Mouse (Mus musculus) right cerebral cortex, postnatal 36 days (tissue): ENCODE measurements around the gene Pex10.
A peak's percentile ranks its signal among the peaks of the same experiment; 100 is the strongest.

Experiments used
- DNase-seq, 2 experiments: peaks; one replicate each; pipeline ENCODE4 v3.0.0; 2022; ENCODE audit warnings: low spot score in 2 of 2, mixed read lengths in 1 of 2

Pex10 gene

DNA sequence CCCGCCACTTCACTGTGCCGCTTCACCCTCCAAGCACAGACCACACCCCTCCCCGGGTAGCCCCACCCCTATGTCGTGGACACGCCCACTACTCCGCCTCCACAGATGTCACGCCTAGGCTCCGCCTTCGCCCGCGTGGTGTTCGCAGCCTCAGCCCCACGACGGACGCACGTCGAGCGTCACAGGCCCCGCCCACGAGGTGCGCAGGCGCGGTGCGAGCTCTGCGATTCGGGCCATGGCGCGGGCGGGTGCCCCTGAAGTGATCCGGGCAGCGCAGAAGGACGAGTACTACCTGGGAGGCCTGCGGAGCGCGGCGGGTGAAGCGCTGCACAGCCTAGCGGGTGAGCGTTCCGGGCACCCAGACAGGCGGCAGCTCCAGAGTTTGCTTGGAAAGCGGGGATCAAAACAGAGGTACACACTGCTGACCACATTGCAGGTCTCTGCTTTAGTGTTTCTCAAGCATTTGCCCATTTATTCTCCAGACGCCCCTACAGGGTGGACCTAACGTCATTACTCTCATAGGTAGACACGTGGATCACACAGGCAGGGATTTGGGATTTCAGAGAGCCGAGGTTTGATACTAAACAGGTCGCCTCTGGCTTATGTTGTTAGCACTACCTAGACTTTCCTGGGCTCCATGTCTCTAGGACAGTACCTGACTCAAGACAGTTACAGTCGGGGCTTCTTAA, at the start of gene Pex10:
Gene Pex10, plus strand, starts transcription at position 183 of the 689 bp plus-strand sequence.
- peak; percentile 94 for DNase-seq

DNA sequence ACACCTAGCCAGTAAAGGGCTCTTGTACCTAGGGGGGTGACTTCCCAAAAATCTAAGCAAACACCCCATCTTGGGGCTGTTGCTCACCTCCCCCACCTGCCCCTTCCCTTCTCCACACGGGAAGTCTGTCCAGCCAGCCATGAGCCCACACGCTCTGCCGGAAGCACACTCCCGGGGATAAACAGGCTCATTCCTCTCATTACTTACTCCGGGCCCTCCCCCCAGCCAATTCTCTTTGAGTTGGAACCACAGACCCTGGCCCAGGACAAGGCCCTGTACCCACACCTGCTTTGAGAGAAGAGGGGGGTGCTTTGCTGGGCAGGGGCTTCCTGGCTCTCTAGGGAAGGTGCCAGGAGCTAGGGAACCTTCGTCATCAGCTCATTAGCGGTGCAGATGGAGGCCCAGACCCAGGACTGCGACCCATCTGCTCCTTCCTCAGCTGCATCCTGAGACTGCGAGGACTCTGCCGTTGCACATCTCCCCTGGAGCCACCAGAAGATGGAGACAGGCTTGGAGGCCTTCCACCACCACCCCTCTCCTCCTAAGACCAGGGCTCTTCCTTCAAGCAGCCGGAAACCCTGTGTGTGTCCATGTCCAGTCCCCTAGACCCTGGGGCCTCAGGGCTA, 49.5 kb upstream of the Pex10 start:
- DNase-seq = no peak

GRCm38 (mm10) chr4:155018066-155018465, 48.8 kb upstream of the Pex10 start:
- no peak for DNase-seq

GRCm38 (mm10) chr4:155018601-155019335, 48.0 kb upstream of the Pex10 start:
- no peak for DNase-seq

DNA sequence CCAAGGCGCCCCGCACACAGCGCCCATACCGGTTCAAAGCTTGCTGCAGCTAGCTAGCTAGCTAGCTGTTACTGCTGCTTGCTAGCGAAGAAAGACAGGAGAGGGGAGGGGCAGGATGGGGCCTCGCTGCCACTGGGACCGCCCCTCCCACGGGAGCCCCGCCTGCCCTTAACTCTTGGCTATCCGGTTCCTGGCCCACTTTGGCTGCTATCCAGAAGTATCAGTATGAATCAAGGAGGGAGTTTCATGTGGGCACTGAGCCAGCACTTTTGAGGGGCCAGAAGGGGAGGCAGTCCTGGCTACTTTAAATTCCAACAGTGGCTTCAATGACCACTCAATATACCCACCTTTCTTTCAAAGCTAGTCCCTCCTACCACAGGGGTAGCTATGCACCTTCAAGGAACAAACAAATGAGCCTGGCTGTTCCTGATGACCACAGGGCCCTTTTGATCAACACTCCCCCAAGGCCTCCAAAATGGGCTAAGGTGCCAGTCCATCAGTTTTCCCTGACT, 47.4 kb upstream of the Pex10 start:
- peak in 1 of 2 experiments; percentile 54 for DNase-seq

DNA sequence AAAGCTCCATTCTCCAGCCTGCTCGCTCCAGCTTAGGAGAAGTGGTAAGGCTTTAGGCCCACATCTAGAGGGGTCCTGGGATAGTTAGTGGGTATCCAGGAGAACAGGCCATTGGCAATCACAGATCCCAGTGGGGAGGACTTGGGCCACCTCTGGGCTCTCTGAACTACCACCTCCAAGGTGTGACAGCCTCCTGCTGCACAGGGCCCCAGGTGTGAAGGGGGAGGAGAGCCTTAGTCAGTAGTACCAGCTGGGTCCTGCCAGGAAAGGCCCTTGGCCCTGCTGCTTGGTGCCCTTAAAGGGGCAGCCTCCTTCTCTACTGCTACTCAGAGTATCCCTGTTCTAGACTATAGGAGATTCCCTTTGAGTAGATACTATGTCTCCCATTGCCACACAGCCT, 46.7 kb upstream of the Pex10 start:
- DNase-seq = no peak

DNA sequence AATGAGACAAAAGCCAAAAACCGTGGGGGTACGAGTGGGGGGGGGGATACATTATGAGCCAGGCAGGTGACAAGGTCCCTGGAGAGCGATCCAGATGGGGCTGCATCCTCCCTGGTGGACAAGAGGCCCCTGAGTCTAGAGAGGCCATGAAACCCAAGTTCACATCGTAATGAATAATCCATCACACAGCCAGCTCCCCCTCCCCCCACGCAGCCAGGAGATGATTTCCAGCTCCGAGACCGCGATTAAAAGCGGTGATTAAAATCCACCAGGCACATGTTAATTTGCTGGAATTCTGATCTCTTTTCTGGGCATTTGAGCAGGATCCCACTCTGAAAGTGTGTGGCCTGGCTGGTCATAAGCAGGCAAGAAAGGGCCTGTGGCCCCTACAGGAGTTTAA, 46.0 kb upstream of the Pex10 start:
- no peak for DNase-seq

GRCm38 (mm10) chr4:155022228-155022855, 44.5 kb upstream of the Pex10 start:
- DNase-seq = no peak

- no peak for DNase-seq
Observed at GRCm38 (mm10) chr4:155024170-155025010, 42.4 kb upstream of the Pex10 start.

- DNase-seq = no peak
Observed at GRCm38 (mm10) chr4:155033115-155033514, 33.7 kb upstream of the Pex10 start.

DNA sequence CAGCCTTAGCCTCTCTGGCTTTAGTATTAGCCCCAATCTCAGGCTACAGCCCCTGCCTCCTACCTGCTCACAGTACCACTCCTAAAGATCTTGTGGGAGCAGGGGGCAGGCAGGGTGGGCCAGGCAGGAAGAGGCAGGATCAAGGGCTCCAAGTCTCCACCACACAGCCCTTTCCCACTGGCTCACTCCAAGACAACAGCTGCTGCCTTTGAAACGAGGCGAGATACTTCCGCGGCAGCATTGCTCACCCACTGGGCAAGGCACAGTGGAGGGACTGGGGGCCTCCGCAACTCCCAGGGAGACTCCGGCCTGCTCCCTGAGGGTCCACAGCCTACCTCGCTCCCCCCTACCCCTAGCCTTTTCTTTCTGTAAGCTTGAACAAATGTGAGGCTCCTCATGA, 32.6 kb upstream of the Pex10 start:
- no peak for DNase-seq

DNA sequence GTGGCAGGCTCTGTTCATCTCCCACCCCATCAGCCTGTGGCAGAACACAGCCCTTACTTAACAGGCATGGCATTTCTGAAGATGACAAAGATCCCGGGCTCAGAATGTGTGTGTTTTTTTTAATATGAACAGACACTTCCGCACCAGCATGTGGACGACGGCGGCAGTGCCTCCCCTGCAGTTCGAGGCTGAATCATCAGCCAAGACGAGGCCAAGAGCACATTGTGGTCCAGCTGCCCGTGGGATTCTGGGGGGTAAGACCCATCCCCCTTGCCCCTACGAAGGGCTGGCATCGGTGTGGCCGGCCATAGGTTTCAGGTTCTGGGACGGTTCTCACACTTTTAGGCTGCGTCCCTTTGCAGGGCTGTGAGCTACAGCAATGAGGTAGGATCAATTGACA, 32.0 kb upstream of the Pex10 start:
- no peak for DNase-seq

DNA sequence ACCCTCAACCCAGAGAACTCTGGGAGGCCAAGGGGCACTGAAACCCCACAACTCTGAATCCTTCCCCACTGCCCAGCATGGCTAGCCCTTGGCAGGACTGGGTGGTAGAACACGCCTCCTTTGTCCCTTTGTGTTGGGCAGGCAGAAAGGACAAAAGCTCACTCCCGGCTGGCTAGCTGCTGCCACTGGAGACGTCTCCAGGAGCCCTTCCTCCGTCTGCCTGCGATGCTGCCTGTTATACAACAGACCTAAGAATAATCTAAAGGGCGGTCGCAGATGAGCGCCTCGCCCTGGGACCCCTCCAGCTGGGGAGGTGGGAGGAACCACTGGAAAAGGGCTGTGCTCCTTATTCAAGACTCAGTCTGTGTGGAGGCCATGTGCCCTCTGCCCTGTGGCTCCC, 26.6 kb upstream of the Pex10 start:
- DNase-seq = no peak

DNA sequence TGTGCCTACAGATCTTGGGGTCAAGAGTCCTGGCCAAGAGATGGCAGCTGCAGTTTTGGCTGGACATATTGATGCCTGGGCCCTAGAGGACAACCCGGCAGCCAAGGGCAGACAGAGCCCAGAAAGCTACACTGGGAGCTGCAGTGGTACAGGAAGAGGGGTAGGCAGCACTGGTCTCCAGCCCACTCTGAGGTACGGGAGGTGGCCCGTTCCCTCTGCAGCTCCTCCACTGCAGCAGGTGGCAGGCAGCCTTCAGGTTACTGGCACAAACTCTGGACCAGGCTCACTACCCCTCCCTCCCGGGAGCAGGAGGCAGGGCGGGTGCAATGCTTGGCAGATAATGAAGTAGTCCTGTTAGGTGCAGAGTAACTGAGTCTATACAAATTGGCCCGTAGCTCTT, 26.1 kb upstream of the Pex10 start:
- no peak for DNase-seq

DNA sequence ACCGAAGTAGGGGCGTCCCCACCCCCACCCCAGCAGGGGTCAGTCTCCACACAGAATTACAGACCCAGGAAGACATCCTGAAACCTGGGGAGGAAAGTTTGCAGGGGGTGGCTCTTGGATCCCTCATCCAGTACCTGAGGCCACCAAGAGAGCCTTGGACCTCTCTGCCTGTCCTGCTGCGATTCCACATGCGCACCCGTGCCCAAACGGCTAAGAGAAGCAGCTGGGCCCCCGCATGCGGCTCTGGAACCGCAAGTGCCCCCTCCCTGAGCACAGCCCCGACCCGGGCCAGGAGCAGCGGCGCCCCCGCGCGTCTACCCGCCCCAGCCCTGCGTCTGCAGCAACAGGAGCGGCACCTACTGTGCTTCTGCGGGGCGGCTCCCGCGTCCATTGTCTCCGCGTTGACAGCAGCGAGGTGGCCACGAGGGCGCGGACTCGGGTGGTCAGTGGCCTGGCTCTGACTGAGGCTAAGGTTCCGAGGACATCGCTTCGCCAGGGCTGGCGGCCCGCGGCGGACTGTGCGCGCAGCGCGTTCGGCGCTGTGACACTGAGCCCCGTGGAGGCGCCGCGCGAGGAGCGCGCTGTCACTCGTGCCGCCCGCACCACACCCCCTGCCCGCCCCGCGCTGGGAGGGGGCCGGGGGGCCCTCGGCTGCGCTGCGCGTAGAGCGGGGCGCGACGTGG, 24.1 kb upstream of the Pex10 start:
- DNase-seq = no peak

- DNase-seq = no peak
Observed at GRCm38 (mm10) chr4:155043289-155043625, 23.6 kb upstream of the Pex10 start.

DNA sequence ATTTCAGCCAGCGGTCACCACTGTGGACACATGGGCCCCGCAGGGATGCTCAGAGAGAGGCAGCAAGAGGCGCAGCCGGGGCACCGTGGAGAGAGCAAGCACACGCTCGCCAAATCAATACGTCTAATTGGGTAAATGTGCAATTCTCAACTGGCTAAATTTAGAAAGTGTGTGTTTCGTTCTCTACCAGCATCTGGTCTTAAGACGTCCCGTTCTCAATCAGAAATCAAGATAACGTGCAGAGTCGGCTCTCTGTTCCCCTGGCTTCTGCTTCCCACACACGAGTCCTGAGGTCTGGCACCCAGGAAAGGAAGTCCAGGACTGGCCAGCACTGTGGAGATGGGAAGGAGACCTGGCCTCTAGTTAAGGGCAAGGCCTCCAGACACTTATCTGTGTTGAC, 20.2 kb upstream of the Pex10 start:
- DNase-seq = no peak

- DNase-seq = no peak
Observed at GRCm38 (mm10) chr4:155050116-155050515, 16.7 kb upstream of the Pex10 start.

DNA sequence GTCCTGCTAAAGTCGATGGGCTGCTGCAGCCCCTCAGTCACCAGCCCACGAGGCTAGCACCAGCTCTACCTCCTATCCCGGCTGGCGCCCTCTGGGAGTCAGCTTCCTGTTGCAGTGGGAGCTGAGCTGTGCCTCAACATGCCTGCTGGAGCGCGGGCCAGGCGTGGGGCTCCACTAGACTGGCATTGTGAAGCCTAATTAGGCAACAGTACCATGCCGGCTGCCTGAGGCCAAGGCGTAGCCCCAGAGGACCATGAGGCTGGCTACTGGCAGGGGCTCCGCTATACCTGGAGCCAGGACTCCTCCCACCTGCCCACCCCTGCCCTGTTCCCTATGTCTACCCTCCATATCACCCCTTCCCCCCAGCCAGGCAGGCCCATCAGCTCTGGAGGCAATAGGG, 10.1 kb upstream of the Pex10 start, which contains the start of gene Plch2:
Gene Plch2, minus strand, starts transcription at position 61 of the 400 bp plus-strand sequence.
- DNase-seq = no peak

- no peak for DNase-seq
Observed at GRCm38 (mm10) chr4:155058325-155058724, 8.5 kb upstream of the Pex10 start.

GRCm38 (mm10) chr4:155063895-155064294, 2.9 kb upstream of the Pex10 start:
- no peak for DNase-seq
